Mouse (Mus musculus): ENCODE results near the gene Polr2c. TPM values are rescaled to one million over a fixed set of nuclear protein-coding genes. Genes with fewer than 3 reads are reported as not detected.
A peak's percentile ranks its signal among the peaks of the same experiment; 100 is the strongest.
"Not testable (repeated sequence)": the region's sequence is repeated elsewhere in the genome, so short reads cannot be mapped to it uniquely, and the experiment has no call there.

Gene Polr2c
- 89.5 and 99.2 TPM in 2 replicates for polyA plus RNA-seq (2012; rRNA removed)

DNA sequence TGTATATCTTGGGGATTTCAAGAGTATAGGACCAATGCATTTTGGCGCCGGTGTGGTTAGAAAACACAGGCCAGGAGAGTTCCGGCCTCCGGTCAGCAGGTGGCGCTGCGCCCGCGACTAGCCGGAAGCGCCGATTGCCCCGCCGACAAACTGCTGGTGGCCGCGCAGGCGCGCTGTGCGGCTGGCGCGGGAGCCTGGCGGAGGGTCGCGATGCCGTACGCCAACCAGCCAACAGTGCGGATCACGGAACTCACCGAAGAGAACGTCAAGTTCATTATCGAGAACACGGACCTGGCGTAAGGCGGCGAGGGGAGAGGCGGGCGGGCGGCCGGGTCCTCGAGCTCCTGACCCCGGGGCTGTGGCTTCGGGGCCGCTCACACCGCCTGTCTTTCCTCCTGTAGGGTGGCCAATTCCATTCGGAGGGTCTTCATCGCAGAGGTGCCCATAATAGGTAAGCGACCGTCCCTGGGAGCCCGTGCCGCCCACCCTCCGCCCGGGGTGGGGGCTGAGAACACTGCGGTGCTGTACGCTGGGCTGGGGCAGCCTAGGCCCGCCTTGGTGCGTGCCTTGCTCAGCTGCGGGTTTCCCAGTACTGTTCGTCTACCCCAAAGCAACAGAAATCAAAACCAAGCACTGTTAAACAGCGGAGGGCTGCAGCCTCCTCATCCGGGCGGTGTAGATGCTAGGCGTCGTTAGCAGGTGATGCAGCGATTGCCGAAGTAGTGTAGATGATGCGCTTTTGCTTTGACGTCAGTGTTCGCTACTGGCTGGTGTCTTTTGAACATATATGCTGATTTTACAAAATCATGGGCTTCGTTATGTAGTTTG, at the start of gene Polr2c:
Gene Polr2c, plus strand, starts transcription at position 105 of the 828 bp plus-strand sequence.
- DNase-seq (ENCODE audit: low spot score), result peak; percentile 91

DNA sequence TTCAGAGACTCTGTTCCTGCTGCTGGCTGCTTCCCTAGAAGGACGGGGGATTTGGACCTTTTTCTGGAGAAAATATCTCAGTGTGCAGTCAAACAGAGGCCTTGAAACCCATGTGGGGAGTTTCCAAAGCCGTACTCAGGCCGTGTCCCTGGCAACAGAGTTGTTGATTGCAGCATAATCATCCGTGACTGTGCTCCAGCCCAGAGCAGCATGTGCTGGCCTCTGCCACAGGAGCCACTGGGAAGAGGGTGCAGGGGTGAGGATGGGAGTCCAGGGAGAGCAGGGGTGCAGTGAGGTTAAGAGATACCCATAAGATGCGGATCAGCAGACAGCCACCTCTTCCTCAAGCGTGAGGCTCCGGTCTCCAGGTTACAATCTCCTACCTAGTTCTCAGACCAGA, 49.7 kb upstream of the Polr2c start:
- no peak for DNase-seq (ENCODE audit: low spot score)

DNA sequence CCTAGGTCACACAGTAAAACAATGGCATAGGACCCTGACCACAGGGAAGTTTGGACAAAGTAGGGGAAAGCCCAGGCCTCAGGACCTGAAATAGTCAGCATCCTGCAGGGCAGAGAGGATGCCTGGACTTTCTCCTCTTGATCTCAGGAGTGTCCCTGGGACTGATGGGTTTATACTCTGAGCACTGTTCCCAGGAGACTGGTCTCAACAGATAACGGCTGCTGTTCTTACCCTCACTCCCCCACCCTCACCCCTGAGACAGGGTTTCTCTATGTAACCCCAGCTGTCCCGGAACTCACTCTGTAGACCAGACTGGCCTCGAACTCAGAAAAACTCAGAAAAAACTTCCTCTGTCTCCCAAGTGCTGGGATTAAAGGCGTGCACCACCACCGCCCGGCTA, 48.9 kb upstream of the Polr2c start:
- DNase-seq (ENCODE audit: low spot score), result no peak

DNA sequence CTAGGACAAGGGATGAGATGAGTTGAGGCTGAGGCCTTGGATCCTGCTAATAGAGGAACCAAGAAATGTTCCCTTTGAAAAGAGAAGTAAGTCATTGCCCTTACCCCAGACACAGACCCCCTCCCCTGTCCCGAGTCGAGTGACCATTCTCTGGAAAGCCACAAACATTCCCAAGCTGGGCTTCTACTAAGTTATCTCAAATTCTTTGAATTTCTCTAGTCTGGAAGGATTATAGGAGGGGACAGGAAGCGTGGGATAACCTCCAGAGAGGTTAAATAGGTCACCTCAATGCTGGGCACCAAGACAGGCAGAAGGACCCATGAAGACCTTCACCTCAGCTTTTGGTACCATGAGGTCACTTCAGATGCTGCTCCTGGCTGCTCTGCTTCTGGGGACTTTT, 47.1 kb upstream of the Polr2c start, which contains the start of gene Ccl17:
Gene Ccl17, plus strand, starts transcription at position 301 of the 400 bp plus-strand sequence.
- DNase-seq (ENCODE audit: low spot score), result no peak

DNA sequence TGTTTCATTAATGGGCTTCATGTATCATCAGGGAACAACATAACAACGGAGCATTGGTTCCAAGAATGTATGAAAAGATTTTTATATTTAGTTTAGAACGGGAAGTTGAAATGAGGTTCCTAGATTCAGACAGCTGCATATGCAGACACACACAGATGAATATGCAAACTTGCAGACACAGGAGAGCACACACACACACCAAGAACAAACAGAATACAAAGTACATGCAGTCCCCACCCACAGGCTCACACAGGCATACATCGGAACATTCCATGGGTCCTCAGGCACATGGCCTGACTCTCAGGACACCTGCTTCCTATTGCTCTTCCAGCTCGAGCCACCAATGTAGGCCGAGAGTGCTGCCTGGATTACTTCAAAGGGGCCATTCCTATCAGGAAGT, 46.4 kb upstream of the Polr2c start:
- no peak for DNase-seq (ENCODE audit: low spot score)

DNA sequence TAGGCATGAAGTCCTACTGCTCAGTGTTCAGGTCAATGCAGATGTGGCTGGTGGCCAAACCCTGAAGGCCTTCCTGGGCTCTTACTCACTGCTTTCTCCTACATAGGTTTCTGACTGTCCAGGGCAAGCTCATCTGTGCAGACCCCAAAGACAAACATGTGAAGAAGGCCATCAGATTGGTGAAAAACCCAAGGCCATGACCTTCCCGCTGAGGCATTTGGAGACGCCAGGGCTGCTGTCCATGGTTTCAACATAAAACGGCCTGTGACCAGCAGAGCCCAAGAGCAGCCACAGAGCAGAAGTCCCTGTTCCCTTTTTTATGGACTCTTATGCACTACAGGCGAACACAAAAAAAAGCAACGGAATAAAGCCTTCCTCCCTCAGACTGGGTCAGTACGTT, 45.6 kb upstream of the Polr2c start:
- DNase-seq (ENCODE audit: low spot score), result no peak

DNA sequence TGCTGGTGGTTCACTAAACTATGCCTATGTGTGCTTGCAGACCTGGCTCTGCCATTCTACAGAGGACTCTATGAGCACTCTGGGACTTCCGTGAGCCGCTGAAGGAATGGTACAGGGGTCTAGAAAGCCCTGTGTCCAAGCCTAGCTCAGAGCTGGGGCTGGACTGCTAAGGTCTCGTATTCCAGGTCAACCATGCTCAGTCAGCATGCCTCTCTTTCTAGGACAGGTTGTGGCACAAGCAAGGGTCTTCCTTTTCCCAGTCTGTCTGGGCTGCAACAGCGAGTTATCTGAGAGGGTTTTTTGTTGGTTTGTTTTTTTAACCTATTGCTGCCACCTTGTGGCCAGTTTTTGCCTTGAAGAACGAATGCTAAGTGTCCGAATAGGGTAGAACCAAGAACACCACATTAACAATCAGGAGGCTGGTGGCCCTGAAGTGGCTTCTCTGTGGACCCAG, 44.6 kb upstream of the Polr2c start:
- peak; percentile 47 for DNase-seq (ENCODE audit: low spot score)

DNA sequence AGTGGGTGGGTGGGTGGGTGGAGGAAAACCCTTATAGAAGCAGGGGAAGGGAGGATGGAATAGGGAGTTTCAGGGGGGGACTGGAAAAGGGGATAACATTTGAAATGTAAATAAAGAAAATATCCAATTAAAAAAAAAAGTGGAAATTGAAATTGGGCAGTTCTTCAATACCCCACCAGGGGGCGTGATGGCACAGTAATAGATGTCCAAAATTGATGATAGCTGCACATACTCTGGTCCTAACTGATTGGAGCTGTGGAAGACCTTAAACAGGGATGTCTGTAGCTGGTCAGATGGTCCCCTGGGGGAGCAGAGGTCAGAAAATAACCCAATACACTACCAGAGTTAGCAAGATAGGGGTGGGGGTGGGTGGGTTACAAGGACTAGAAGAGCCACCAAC, 42.7 kb upstream of the Polr2c start:
- no peak for DNase-seq (ENCODE audit: low spot score)

DNA sequence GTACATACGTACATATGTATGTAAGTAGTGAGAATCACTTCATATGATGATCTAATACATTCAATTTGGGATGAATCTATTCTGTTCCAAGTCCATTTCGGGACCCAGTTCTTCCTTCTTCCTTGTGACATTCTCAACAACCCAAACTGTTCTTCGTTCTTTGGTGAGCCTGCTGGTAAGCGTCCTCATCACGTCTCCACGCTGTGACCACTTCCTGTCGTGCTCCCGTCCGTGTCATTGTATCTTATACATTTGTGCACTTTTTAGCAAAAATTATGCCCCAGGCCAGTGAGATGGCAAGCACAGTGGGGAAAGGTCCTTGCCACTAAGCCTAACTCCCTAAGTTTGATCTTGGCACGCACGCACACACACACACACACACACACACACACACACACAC, 39.3 kb upstream of the Polr2c start:
- DNase-seq (ENCODE audit: low spot score), result no peak

DNA sequence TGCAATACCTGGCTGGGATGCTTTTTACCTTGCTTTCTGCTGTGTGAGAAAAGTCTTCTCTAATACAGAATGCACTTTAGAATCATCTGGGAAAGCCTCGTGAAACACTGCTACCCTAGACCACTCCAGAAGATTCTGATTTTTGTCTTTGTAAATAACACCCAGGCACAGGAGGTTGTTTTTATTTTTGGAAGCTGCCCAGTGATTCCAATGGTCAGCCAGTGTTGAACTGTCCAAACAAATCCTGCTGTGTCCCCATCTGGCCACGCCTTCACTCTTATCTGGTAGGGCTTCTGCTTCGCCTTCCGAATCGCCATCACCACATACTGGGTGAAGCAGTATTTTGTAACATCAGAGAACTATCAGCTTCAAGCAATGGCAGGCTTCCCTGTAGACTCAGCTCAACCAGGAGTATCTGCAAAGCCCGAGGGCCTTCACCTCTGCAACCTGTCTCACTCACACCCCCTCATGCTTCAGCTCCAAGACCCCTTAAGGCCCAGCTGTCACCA, 37.5 kb upstream of the Polr2c start:
- no peak for DNase-seq (ENCODE audit: low spot score)

DNA sequence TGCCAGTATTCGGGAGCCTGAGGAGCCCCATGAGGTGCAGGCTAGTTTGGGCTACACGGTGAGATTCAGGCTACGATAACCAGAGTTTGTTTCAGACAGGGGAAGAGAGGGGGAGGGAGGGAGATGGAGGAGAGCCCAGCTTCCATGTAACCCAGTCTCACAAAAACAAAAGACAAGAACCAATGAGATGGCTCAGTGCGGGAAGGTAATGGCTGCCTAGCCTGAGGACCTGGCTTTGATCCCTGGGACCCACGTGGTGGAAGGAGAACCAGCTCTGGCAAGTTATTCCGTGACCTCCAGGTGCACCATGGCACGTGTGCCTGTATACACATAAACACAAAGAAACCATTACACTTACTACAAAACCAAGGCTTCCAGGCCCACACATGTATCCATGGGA, 36.7 kb upstream of the Polr2c start:
- DNase-seq (ENCODE audit: low spot score), result no peak

DNA sequence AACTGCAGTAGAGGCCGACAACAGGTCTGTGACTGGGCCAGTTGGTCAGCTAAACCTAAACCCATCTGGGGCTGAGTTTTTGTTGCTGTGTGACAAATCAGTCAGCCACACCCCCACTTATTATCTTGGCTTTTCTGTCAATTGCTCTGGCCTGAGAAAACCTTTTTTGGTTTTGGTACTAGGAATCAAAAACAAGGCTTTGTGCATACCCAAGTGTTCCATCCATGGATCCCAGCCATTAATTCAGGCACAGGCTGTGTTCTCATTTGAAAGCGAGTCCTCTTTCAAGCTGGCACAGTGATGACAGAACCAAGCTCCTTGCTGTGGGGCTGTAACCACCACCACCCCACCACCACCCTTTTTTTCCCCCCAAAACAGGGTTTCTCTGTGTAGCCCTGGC, 35.9 kb upstream of the Polr2c start:
- no peak for DNase-seq (ENCODE audit: low spot score)

DNA sequence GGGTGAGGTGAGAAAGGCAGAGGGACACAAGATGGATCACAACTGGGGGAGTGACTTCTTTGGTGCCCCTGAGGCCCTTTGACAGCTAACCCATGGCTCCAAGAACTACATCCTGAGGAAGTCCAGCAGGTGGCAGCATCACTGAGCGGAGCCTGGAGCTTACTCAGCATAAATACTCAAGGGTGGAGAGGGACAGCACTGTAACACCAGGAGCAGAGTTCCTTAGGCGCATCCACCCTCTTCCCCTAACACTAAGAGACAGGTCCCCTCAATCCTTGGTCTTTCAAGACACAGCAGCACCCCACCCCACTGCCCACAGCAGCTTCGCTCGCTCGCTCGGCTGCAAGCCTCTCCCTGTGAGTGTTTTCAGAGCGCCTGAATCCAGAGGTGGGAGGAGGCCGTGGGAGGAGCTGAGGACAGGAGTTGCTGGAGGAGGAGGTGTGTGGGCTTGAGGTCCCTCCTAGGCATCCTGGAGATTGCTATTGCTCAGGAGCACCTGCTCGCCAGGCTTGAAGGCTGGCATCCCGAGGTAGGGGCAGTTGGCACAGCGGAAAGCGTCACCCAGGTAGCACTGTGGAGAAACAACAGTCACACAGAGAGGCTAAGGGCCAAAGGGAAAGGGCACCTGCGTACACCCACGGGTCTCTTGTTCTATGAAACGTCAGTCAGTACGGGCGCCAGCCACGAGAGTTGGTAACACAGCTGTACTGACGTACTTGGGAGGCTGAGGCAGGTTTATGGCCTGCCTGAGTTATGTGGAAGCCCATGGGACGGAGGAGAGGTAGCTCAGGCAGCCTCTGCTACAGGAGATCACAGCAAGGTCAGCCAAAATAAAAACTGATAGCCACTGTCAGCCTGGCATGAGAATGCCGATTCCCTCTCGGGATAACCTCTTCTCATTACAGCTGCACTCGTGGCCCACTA, 34.4 kb upstream of the Polr2c start:
- no peak for DNase-seq (ENCODE audit: low spot score)

DNA sequence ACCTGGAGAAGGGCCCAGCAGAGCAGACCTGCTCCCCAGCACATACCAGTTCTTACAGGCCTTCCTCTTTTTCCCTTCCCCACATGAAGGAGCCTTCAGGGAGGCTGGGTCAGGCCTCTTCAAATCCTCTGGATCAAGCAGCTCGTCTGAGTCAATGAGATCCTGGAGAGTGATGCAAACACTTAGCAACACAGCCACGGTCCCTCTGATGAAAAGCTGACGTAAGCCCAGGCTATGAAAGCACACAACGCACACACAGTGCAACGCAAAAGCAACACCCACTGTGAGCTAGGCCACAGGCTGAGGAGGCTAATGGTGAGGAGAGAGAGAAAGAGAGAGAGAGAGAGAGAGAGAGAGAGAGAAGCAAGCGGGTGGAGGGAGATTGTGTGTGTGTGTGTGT, 32.1 kb upstream of the Polr2c start:
- DNase-seq (ENCODE audit: low spot score), result no peak

DNA sequence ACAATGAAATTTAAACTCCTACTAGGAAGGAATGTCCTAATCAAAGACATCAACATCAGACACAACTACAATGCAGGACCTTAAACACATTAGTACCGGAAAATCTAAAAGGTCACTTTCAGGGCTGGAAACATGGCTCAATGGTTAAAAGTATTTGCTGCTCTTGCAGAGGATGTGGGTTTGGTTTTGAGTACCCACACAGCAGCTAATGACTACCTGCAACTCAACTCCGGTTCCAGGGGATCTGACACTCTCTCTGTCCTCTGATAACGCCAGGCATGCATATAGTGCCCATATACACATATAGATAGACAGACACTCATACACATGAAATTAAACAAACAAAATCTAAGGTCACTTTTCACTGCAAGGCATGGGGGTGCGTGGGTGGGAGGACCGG, 31.0 kb upstream of the Polr2c start:
- no peak for DNase-seq (ENCODE audit: low spot score)

DNA sequence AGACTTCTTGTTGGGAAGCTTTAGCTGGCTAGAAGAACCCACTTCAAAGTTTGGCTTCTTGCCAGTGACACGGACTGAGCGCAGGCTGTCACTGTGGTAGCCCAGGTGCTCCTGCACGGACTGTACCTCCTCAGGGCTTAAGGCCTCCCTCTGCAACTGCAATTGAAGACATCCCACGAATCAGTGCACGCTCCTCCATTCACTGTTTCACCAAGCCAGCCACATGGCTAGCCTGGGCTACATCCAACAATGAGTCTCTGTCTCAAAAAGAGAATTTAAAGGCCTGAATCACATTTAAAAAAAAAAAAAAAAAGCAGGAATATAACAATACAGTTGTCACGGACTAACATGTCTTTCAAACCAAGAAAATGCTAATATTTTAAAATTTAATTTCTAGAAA, 29.0 kb upstream of the Polr2c start:
- no peak for DNase-seq (ENCODE audit: low spot score)

DNA sequence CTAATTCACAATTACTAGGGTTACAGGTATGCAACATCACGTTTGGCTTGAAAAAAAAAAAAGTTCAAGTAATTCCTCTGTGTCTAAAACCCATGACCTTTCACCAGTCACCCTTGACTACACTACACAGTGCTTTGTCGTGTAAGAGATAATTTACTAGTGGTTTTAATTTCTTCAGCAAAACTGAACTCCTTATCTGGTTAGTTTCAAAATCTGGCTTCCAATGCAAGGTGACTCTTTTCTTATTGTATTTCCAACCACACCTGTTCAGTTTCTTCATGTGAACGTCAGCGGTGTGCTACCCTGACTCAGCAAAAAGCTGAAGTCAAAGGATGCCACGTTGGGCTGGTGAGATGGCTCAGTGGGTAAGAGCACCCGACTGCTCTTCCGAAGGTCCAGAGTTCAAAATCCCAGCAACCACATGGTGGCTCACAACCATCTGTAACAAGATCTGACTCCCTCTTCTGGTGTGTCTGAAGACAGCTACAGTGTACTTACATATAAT, 23.3 kb upstream of the Polr2c start:
- not testable (repeated sequence) for DNase-seq (ENCODE audit: low spot score)

DNA sequence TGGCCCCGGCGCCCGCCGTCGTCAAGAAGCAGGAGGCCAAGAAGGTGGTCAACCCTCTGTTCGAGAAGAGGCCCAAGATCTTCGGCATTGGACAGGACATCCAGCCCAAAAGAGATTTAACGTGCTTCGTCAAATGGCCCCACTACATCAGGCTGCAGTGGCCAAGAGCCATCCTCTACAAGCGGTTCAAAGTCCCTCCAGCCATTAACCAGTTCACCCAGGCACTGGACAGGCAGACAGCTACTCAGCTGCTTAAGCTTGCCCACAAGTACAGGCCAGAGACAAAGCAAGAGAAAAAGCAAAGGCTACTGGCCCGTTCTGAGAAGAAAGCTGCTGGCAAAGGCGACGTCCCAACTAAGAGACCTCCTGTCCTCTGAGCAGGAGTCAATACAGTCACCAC, 21.5 kb upstream of the Polr2c start:
- DNase-seq (ENCODE audit: low spot score), result not testable (repeated sequence)

DNA sequence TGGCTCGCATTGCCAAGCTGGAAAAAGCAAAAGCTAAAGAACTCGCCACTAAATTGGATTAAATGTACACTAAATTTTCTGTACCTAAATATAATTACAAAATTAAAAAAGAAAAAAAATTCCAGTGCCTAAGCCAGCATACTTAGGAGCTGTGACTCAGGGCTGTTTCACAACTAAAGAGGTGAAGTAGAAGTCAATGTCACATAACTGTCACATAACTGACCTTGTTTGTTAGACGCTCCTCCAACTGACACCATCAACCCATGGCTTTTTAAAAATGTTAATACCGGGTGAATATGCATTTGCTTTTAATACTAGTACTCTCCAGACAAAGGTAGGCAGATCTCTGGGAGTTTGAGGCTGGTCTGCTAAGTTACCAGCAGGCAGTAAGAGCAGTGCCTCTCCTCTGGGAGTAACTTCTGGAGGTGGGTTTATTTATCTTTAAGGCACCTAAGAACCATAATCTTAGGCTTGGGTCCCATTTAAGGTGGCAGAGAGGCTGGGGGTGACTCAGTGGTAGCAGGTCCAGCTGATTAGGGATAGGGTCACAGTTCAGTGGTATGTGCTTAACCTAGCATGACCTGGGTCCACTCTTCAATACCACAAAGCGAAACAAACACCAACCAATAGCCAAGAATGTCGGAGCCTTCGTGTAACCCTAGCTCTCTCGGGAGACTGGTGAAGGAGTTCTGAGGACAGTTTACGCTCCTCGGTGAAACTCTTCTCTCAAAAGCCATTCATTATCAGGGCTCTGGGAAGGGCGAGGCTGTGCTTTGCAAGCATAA, 20.6 kb upstream of the Polr2c start:
- no peak for DNase-seq (ENCODE audit: low spot score)

DNA sequence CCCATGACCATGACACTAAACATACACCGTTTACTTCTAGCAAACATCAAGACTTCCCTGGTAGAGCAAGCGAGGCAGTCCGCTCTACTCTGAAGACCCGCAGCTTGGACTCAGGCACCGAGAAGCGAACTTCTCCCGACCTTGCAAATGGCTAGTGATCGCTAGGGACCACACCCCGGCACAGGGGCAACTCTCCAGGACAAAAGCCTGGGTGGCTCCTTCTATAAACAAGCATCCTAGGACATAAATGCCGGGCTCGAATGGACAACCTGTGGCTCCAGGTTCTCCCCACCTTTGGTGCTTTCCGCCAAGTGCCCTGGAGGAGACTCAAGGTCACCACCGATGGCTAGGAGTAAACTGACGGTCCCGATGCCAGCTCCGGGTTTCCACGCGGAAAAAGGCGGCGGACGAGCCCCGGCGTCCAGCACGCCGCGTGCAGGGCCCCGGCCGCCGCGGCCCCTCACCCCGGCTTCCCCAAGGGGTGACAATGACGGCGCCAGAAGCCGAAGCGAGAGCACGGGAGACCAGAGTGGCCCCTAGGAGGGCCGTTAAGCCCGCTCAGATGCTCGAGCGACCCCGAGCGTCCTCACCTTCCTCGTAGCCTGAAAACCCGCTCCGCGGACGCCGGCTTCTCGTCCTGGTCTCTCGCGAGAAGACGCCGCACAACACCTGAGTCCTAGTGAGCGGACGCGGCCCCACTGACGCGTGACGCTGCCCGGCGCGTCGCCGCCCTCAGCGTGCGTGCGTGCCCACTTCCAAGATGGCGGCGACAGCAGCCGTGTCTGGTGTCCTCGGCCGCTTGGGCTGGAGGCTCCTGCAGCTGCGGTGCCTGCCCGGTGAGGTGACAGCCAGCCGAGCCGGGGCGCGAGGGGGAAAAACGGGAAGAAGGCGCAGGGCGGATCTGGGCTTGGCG, 19.3 kb upstream of the Polr2c start, which contains the start of the genes Coq9 and Ciapin1:
Gene Coq9, plus strand, starts transcription at position 660 of the 913 bp plus-strand sequence.
Gene Ciapin1, minus strand, starts transcription at position 697 of the 913 bp plus-strand sequence.
- peak; percentile 91 for DNase-seq (ENCODE audit: low spot score)

Data from urinary bladder, adult 2 months (tissue).